10 mouse cellular contexts compared by ENCODE assay signal in genomic region chr2:126607553-126608203, GRCm38 (mm10). TPM values are rescaled to one million over a fixed set of nuclear protein-coding genes. Genes with fewer than 3 reads are reported as not detected.
DNase-seq lines count a peak whose midpoint lies in the region; ATAC-seq lines count a peak whose summit lies in the region.
"Had no signal": no experiment of that assay in that cellular context is flagged by ENCODE, and none has a peak within 500 bp of the region (broad histone marks: within the 10 kb centered on the region; RNA-seq: fewer than 3 reads in every experiment).

No protein-coding gene starts in this region.

- 69% methylated on average over 10 of the region's 10 CpGs for WGBS in kidney, embryonic 16.5 days
- WGBS in heart, embryonic 10.5 days: 42% methylated on average over 10 of the region's 10 CpGs

- H3K9me3 ChIP-seq in kidney, embryonic 16.5 days (ENCODE audit: low read length): no peaks in the 10 kb centered on the region
- H3K9me3 ChIP-seq in heart, embryonic 10.5 days: no peaks in the 10 kb centered on the region
- H3K9me3 ChIP-seq: liver, embryonic 13.5 days had no signal

- H3K4me2 ChIP-seq in kidney, embryonic 16.5 days (replicated peaks; ENCODE audit: low read depth, low read length): no peak overlapping the region
- H3K4me2 ChIP-seq: liver, embryonic 13.5 days had no signal

- no peak overlapping the region for H3K4me3 ChIP-seq in kidney, embryonic 16.5 days (ENCODE audit: low read length)
- H3K4me3 ChIP-seq in heart, embryonic 10.5 days: no peak overlapping the region
- H3K4me3 ChIP-seq: liver, embryonic 13.5 days had no signal

- H3K9ac ChIP-seq in kidney, embryonic 16.5 days (replicated peaks; ENCODE audit: low read length): no peak overlapping the region
- H3K9ac ChIP-seq: liver, embryonic 13.5 days had no signal

- no peak for DNase-seq in kidney, postnatal 10 days
- peak; percentile 19 for DNase-seq in NIH3T3 (ENCODE audit: low read depth)
- DNase-seq in heart, embryonic 10.5 days (ENCODE audit: low spot score): no peak
- DNase-seq in right cerebral cortex, postnatal 36 days (ENCODE audit: low spot score in 2 of 2): no peak
- DNase-seq in c-Kit-positive CD71-positive TER-119-positive erythroid progenitor cells, embryonic 14.5 days (ENCODE audit: low spot score): no peak
- no peak for DNase-seq in urinary bladder, postnatal 4 days (ENCODE audit: low spot score in 2 of 2)
- DNase-seq: liver, embryonic 13.5 days had no signal

- H3K27me3 ChIP-seq in kidney, embryonic 16.5 days (ENCODE audit: insufficient read depth, low read length): no peaks in the 10 kb centered on the region
- H3K27me3 ChIP-seq in heart, embryonic 10.5 days (ENCODE audit: insufficient read depth, poor library complexity, severe bottlenecking): 0 out of 2 replicates have a peak, but pooled peaks cover 6% of the 10 kb centered on the region

- ATAC-seq in kidney, embryonic 16.5 days (ENCODE audit: low FRiP score, low TSS enrichment): no peak
- 0 out of 2 replicates have a peak, but pooled peaks have one; percentile 12 for ATAC-seq in megakaryocyte, adult 5-6 weeks (ENCODE audit: poor library complexity, severe bottlenecking)
- ATAC-seq: CD4-positive, CD25-positive, alpha-beta regulatory T cell, adult 4 months had no signal

- H3K4me1 ChIP-seq in kidney, embryonic 16.5 days (ENCODE audit: insufficient read depth, low read length): no peaks in the 10 kb centered on the region
- H3K4me1 ChIP-seq in heart, embryonic 10.5 days: peaks cover 6% of the 10 kb centered on the region

- peak overlapping the region; percentile 7; the same call in 1 of the 2 replicates for H3K27ac ChIP-seq in kidney, embryonic 16.5 days (ENCODE audit: low read length)
- 0 out of 2 replicates have a peak overlapping the region, but pooled peaks have one; percentile 47 for H3K27ac ChIP-seq in heart, embryonic 10.5 days
- H3K27ac ChIP-seq: liver, embryonic 13.5 days had no signal

- no peaks in the 10 kb centered on the region for H3K36me3 ChIP-seq in kidney, embryonic 16.5 days (ENCODE audit: insufficient read depth, low read length)
- no peaks in the 10 kb centered on the region for H3K36me3 ChIP-seq in heart, embryonic 10.5 days
- H3K36me3 ChIP-seq: liver, embryonic 13.5 days had no signal

RNA-seq across cellular contexts. Expression of gene Hdc, which starts 11.4 kb away (rescaled TPM):
- 126 and 129 TPM in 2 replicates for polyA plus RNA-seq in kidney, embryonic 16.5 days (2015; fragmentation: Nextera tagmentation; extraction: Ambion mirVana)
- polyA plus RNA-seq in heart, embryonic 10.5 days (2016; fragmentation: Nextera tagmentation; extraction: Ambion mirVana): 3.5 and 4.1 TPM in 2 replicates
- 21.5 and 30.3 TPM in 2 replicates for total RNA-seq in megakaryocyte, adult 5-6 weeks (2015)
- 42.8 and 48.0 TPM in 2 replicates for total RNA-seq in megakaryocyte, adult 5-6 weeks (2017)

RNA-seq across cellular contexts. Expression of gene Slc27a2, which starts 55.5 kb away (rescaled TPM):
- polyA plus RNA-seq in kidney, embryonic 16.5 days (2015; fragmentation: Nextera tagmentation; extraction: Ambion mirVana): 69.6 and 80.9 TPM in 2 replicates
- polyA plus RNA-seq in heart, embryonic 10.5 days (2016; fragmentation: Nextera tagmentation; extraction: Ambion mirVana): 0.25 and 2.7 TPM in 2 replicates
- total RNA-seq in megakaryocyte, adult 5-6 weeks (2015): not detected in 2 replicates
- 0.07 and 0.53 TPM in 2 replicates for total RNA-seq in megakaryocyte, adult 5-6 weeks (2017)
- polyA plus RNA-seq: CD4-positive, CD25-positive, alpha-beta regulatory T cell, adult 4 months had no signal

Comparison
In these comparisons a context has a peak if more than half of its experiments do, and no peak if none do; other contexts are left out.
1. RNA of gene Hdc, which starts 11.4 kb away (polyA plus RNA-seq): 126 to 129 TPM in kidney, embryonic 16.5 days; 3.5 to 4.1 TPM in heart, embryonic 10.5 days; every median in the first group is over 10 times any median in the second.
2. RNA of gene Slc27a2, which starts 55.5 kb away (polyA plus RNA-seq): 69.6 to 80.9 TPM in kidney, embryonic 16.5 days; 0.25 to 2.7 TPM in heart, embryonic 10.5 days; every median in the first group is over 10 times any median in the second.